Mouse (Mus musculus): ENCODE data around the gene Trim28. TPM values are rescaled to one million over a fixed set of nuclear protein-coding genes. Genes with fewer than 3 reads are reported as not detected.
A peak's percentile ranks its signal among the peaks of the same experiment; 100 is the strongest.

Trim28 gene
- total RNA-seq (2021) = 100 to 1,000 TPM; 240 to 249 TPM

DNA sequence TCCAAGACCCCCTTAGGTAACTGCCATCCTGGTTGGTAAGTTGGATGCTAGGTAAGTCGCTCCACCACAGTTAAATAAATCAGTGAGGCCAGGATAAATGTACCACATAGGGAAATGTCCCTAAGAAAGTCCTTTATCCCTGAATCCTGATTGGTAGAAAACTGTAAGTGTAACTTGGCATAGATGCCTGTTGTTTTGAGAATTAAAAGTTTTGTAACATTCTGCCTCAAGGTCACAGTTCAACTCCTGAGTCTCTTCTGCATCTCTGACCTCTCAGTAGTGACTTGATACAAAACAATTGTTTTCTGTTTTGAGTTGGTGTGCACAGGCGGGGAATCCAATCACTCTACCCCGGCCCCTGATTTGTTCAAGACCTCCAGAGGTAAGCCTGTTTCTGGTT is at the start of gene Trim28:
Gene Trim28 (plus strand): TSS at position 264 of the 400 bp plus-strand sequence.
- no peak for DNase-seq

DNA sequence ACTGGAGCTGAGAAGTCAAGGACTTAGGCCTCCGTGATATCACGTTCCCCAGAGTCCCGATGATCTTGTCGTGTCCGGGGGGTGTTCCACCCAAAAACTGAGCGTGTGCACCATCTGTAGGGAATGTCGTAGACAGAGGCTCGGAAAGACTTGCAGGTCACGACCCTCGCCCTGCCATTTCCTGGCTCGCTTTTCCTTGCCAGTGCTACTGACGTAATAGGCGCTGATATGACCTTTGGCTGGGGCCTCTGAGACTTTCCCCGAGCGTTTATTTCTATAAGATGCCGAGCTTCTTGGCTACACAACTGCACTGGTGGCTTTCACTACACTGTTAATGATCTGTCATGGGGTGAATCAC is 49.1 kb upstream of the Trim28 start:
- no peak for DNase-seq

DNA sequence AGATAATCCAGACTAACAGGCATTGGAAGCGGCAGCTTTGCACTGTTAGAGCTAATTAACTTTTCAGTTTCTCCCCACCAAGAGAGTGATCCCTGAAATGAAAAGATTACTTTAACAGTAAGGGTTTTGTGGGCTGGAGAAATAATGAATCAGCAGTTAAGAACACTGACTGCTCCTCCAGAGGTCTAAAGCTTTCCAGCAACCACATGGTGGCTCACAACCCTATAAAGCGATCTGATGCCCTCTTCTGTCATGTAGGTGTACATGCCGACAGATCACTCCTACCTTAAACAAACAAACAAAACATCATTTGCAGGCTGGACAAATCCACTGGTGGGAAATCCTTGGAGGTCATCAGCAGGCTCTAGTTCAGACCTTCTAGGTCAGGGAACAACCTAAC is 44.0 kb upstream of the Trim28 start:
- no peak for DNase-seq

DNA sequence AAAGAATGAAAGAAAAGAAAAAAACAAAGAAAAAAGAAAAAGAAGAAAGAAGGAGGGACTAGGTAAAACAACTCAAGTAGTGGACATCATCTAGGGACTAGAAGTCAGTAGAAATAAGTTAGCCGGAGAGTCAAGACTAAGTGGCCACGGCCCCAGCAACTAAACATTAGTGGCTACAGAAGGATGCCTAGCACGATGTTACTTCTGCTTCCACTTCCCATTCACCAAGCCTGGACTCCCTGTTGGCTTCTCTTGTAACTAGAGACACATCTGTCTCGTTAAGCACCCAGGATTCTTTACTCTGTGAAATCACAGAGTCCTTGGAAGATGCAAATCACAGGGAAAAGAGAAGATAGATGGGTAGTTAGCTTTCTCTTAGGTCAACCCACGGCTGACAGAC is 41.4 kb upstream of the Trim28 start:
- DNase-seq = no peak

DNA sequence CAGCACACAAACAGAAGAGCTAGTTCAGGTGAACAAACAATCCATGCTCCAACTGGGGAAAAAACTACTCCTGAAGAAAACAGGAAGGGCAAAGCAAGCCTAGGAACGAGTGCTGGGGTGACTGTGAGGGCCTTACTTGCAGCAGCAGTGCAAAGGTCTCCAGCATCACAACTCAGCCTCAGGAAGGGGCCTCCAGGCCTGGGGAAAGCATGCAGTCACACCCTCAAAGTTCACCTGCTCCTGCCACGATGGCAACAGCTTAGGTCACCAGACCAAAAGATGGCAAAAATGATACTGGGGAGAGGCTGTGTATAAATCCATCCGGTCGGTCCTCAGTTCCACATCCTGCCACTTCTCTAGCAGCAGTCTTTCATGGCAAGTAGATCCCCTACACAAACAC is 40.0 kb upstream of the Trim28 start:
- DNase-seq = no peak

DNA sequence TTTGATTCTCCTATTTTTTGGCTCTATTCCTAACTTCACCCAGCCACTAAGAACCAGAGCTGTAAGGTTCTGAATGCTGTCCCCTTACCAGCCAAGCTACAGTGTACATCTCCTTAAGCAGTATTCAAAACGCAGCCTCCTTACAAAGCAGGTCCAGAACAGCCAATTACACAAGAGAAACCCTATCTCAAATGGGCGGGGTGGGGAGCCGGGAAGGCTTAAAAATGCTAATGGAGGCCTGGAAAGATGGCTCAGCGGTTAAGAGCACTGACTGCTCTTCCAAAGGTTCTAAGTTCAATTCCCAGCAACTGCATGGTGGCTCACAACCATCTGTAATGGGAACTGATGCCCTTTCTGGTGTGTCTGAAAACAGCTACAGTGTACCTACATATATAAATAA is 39.2 kb upstream of the Trim28 start:
- no peak for DNase-seq

DNA sequence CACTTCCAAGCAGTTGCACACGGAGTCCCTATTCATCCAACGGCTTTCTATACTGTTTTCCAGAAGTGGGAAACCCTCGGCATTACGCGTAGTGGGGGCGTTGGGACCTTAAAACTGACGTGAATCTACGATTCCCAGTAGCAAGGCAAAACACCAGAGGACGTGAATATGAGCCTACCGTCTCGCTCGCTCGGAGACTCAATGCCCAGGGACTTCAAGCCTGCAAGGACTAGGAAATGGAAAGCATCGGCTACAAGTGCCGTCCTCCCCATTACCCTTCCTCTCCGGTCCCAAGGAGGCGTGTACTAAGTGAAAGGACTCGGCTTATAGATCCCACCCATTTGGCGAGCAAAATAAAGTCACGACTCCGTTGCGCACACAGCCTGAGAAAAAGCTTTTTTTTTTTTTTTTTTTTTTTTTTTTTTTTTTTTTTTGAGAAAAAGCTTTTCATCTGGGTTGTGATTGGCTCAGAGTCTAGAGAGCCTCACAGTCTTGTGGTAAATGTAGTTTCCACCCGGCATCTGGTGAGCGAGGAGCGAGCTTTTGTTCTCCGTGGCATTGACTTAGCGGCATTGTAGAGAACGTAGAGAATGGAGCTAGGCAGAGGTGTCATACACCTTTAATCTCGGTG is 37.3 kb upstream of the Trim28 start:
- peak; percentile 59 for DNase-seq

DNA sequence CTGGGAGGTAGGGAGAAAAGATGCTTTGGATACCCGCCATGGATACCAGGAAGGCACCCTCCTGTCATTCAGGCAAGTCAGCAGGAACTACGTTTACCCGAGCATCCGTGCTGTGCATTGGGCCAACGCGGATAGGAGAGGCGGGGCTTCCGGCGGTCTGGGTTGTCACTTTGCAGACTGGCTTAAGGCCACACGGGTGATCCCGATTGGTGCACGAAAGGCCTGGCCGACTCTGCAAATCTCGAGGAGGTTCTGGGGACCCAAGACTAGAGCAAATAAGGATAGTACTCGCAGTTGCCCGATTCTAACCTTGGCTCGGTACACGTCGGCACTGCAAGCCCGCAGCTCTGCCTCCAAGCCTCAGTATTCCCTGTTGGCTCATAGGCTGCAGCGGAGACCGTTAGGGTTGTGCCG is 33.2 kb upstream of the Trim28 start, which contains the start of gene Zfp324:
Gene Zfp324 (plus strand): TSS at position 161 of the 414 bp plus-strand sequence.
- peak; percentile 90 for DNase-seq

DNA sequence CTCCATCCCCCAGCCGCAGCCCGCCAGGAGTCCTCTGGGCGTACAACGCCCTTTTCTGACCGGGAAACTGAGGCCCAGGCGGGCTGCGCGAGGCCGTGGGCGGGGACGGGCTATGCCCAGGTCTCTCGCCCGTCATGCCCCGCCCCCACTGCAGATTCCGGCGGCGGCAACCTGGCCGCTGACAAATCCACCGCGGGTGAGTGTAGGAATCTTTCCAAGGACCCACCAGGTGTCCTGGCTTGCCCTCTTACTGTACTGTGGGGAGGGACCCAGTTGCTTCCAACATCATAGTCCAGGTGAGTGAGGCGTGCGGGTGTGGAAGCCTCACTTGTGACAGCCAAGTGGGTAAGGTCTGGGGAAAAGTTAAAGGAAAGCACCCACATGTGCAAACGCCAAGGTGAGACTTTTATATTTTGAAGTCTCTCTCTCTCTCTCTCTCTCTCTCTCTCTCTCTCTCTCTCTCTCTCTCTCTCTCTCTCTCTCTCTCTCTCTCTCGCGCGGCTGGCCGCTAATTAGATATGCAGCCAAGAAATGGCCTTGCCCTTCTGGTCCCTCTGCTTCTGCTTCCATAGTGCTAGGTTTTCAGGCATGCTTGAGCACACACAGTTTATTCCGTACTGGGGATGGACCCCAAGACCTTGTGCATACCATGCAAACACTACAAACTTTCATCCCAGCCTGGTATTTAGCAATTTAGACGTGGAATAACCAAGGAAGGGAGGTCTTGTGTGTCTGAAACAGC is 32.6 kb upstream of the Trim28 start:
- peak; percentile 66 for DNase-seq

DNA sequence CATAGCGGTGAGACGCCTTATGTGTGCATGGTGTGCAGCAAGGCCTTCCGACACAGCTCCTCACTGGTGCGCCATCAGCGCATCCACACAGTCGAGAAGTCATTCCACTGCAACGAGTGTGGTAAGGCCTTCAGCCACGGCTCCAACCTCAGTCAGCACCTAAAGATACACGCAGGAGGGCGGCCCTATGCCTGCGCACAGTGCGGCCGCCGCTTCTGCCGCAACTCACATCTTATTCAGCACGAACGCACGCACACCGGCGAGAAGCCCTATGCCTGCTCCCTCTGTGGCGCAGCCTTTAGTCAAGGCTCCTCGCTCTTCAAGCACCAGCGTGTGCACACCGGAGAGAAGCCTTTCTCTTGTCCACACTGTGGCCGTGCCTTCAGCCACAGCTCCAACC is 28.0 kb upstream of the Trim28 start:
- DNase-seq = no peak

DNA sequence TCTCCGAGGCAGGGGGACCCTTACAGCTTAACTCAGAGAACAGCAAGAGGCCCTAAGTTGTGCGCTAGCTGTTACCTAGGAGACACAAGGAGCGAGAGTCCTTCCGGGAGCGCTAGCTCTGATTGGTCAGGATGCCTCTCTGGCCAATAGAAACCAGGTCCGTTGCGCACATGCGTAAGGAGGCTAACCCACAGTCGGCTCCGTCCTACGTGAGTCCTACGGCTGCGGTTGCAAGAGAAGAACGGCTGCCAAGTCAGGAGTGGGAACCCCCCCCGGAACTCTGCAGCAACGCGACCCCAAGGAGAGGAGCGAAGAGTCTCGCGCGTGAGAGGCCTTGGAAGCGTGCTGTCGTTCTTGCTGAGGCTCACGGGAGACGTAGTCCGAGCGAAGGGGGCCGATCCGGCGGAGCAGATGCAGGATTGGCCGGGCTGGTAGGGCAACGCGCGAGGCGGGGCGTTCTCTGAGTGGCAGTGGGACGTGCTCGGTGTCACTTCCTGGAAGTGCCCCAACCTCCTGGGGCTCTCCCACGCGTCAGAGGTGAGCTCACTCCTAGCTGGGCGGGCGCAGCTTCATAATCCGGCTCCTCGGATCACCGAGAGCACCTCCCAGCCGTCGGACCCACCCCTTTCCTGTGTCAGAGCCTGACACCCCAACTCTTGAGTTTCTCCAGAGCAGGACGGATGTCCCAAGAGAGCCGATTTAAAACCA is 21.1 kb upstream of the Trim28 start, which contains the start of gene Zfp446:
Gene Zfp446 (plus strand): TSS at position 167 of the 708 bp plus-strand sequence.
- DNase-seq = peak; percentile 98

DNA sequence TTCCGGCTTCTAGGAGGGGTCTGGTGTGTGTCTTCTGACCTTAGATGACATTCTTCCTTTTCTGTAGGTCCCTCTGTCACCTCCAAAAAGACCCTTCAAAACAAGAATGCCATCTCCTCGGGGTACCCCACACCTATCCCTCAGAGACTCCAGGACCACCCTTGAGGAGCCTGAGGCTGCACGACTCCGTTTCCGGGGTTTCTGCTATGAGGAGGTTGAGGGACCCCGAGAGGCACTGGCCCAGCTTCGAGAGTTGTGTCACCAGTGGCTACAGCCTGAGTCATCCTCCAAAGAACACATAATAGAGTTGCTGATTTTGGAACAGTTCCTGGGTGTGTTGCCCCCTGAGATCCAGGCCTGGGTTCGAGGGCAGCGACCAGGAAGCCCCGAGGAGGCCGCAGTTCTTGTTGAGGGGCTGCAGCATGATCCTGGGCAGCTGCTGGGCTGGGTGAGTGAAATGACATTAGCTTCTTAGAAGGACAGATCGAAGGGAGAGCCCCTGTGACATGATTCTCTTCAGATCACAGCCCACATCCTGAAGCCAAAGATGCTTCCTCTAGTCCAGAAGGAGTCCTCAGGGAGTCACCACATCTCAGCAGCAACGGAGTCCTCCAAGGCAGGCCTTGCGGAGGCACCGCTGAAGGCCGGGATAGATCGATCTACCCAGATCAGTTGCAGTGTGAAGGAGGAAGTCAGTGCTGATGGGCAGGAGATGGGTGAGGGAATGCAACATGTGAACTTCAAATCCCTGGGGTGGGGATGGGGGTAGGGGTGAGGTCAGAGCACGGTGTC is 19.8 kb upstream of the Trim28 start:
- DNase-seq = peak; percentile 14

DNA sequence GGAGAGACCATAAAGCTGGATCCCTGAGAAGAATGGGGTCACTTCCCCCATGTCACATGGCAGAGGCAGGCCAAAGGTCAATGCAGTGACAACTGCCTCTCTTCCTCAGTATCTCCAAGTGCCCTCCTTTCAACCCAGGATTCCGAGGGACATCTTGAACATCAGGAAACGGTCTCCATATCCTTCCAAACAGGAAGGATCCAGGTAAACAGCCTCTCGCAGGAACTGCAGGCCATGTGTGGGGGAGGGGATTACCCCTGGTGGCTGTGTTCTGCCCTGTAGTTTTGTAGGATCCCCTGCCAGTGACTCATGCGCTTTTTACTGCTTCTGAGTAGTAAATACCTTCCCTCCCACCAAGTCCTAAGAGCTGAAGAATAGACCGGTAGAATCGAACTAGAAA is 19.1 kb upstream of the Trim28 start:
- DNase-seq = no peak

DNA sequence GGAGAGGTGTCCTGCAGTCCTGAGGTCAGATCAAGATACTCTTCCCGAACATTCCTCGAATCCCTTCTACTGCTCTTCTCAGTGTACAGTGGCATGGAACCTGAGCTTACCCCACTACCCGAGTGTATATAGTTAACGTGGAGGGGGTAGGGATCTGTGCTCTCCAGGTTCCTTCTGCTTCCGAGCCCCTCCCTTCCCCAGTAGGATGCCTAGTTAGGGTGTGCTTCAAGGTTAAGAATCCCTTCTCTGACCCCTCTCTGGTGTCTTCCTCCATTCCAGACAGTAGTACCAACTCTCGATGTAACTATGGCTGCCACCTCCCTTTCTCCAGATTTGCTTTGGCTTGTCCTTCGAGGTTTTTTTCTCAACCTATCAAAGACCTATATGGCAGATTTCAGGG is 18.6 kb upstream of the Trim28 start:
- DNase-seq = no peak

DNA sequence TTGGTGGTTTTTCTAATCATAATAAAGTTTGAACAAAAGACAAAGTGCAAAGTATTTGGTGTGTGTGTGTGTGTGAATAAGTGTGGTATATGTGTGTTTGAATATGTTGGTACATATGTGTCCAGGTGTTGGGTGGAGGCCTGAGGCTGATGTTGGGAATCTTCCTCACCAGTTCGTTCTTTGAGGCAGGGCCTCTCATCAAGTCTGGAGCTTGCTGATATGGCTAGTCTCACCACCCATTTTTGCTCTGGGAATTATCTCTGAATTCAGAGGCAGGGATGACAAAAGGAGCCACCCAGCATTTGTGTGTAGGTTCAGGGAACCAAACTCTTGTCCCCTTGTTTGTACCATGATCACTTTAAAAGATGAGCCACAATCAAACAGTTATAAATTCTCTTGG is 13.2 kb upstream of the Trim28 start:
- no peak for DNase-seq

DNA sequence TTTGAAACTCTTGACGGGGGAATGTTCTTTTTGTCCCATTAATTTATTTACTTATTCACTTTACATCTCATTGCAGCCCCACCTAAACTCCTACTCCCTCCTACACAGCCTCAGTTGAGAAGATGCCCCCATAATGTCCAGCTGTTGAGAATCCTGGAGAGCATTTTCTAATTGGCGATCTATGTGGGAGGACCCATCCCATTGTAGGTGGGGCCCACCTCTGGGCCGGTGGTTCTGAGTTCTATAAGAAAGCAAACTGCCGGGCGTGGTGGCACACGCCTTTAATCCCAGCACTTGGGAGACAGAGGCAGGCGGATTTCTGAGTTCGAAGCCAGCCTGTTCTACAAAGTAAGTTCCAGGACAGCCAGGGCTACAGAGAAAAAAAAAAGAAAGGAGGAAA is 12.0 kb upstream of the Trim28 start:
- DNase-seq = no peak

DNA sequence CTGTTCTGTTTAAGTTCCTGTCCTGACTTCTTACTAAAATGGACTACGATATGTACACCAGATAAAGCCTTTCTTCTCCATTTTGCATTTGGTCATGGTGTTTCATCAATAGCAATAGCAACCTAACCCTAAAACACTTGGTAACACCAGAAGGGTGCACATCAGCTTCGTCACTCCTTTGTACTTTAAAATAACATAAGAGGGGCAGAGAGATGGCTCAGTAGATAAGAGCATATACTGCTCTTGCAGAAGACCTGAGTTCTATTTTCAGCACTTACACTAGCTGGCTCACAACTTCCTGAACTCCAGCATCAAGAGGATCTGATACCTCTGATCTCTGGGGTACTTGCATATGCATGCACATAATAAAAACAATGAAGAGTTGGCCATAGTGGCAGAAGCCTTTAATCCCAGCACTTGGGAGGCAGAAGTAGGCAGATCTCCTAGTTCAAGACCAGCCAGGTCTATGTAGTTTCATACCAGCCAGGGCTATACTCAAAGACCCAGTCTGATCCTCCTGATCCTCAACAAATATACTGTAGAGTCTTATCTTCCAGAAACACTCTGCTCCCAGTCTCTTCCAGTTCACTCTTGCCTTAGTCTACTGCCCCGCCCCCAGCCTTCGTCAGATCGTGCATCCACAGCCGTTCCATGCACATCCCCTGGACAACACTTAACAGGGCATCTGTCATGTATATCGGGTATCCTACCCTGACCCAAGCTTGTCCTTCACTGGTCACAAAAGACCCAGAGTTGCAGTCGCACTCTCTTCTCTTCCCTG is 11.3 kb upstream of the Trim28 start:
- no peak for DNase-seq

DNA sequence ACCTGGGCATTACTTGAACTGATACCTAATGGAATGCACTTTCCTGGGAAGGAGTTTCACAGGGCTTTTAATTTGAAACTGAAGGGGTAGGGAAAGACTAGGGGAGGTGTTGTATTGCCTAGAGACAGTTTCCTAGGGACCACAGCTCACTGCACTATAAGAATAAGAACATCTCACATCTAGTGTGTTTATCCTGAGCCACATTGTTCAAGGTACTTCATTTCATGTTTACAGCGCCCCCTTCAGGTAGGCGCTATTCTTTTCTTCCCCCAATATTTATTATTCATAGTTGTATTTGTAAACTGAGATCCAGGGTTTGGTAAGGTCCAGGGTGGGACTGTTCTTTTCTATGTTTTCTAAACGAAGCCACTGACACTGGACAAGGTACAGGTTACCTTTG is 6.7 kb upstream of the Trim28 start:
- peak; percentile 37 for DNase-seq

DNA sequence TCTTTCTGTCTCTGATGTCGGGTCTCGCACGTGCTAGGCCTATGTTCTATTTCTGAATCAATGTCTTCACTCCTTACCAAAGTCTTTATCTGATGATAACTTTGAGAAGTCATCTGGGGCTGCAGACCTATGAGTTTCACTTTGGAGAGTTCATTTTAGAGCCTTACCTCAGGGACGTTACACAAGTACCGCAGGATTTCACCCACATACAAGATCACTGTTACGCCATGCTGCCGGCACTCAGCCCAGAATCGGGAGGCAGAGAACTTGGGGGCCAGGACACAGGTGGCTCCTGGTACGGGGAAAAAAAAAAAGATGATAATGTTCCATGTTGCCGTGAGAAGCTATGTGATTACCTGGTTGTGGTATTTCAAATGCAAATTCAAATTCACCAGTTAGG is 5.8 kb upstream of the Trim28 start:
- no peak for DNase-seq

DNA sequence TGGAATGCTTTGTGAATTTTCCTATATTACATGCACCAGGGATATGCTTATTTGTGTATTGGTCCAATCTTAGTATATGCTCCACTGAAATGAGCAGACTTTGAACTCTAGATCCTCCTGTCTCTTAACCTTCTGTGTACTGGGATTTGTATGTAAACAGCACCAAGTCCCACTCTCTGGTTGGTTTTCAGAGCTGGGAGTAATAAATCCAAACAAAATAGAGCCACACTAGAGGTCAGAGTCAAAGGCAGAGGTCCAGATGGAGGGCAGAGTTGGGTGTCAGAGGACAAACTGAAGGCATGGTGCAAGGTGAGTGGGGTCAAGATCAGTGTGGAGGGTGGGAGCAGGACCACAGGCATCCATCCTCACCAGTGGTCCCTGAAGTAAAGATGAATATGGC is 3.1 kb upstream of the Trim28 start:
- DNase-seq = no peak

DNA sequence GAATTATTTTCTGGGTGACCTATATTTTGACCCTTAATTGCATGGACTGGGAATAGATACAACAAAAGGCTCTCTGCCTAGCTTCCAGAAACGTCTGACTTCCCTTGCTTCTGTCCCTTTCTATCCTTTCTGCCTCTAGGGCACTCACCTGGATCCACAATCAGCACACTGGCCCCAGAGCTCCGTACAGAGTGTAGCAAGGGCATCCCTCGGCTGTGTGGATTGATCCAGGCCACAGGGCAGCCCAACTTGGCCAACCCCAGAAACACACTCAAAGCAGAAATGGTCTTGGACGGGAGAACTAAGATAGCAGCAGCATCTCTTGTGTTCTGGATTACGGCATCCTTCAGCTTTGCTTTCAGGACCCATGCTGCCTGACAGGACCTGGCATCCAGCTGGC is 1.7 kb upstream of the Trim28 start:
- DNase-seq = no peak

DNA sequence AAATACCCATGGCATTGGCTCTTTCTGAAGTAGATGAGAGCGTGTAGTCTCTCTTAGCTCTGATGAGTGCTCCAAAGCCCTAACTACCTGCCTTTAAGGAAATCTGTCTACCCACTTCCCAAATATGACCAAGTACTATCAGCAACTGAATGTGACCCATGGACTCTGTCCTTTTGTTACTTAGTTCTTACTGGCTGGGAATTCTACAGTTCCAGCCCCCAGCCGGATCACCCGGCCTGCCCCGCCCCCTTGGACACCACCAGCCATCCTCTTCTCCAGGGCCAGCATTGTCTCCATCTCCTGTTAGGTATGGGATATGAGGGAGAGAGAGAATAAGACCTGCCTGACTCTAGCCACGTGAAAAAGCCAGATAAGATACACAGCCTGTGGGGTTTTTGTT is 861 bp upstream of the Trim28 start, which contains the start of gene Slc27a5:
Gene Slc27a5 (minus strand): TSS at position 140 of the 400 bp plus-strand sequence.
- DNase-seq = no peak

Measured in heart, postnatal 4 days (tissue).